Mouse (Mus musculus) neural tube, embryonic 11.5 days (tissue): ENCODE results near the gene Gm21905. TPM values are rescaled to one million over a fixed set of nuclear protein-coding genes. Genes with fewer than 3 reads are reported as not detected.

Source experiments
- ATAC-seq: fragments of 200-750 bp; cut with Nextera tagmentation; 2 replicates; pipeline ENCODE4 v1.8.0; 2017; ENCODE audit warnings: moderate number of reproducible peaks, mild to moderate bottlenecking, moderate TSS enrichment, moderate library complexity; ENCODE audit not compliant: insufficient read depth, low FRiP score, low TSS enrichment
- DNase-seq: peaks from one replicate; pipeline ENCODE4 v3.0.0-alpha.2; 2015; ENCODE audit warnings: low spot score
- H3K27ac ChIP-seq: fragments of 300-500 bp; sonication (generic); 2 replicates; pipeline ENCODE4 v1.5.1; 2014; ENCODE audit warnings: low read depth, mild to moderate bottlenecking, low read length
- H3K27me3 ChIP-seq: fragments of 300-500 bp; sonication (generic); 2 replicates; pipeline ENCODE4 v1.6.1; 2014; ENCODE audit warnings: mild to moderate bottlenecking, low read length, mixed read lengths; ENCODE audit not compliant: control insufficient read depth, insufficient read depth
- H3K36me3 ChIP-seq: fragments of 300-500 bp; sonication (generic); 2 replicates; pipeline ENCODE4 v1.6.1; 2014; ENCODE audit warnings: mild to moderate bottlenecking, low read length, moderate library complexity, mixed read lengths; ENCODE audit not compliant: control insufficient read depth, insufficient read depth
- H3K4me1 ChIP-seq: fragments of 300-500 bp; sonication (generic); 2 replicates; pipeline ENCODE4 v1.6.1; 2014; ENCODE audit warnings: low read length, mixed read lengths; ENCODE audit not compliant: control insufficient read depth, insufficient read depth
- H3K4me2 ChIP-seq: fragments of 300-500 bp; sonication (generic); 2 replicates; pipeline ENCODE4 v1.6.1; 2014; ENCODE audit warnings: low read depth, mild to moderate bottlenecking, moderate library complexity
- H3K4me3 ChIP-seq: fragments of 300-500 bp; sonication (generic); 2 replicates; pipeline ENCODE4 v1.5.1; 2014; ENCODE audit warnings: low read depth, low read length
- H3K9ac ChIP-seq: fragments of 300-500 bp; sonication (generic); 2 replicates; pipeline ENCODE4 v1.6.1; 2014; ENCODE audit warnings: mild to moderate bottlenecking, low read length
- H3K9me3 ChIP-seq: fragments of 300-500 bp; sonication (generic); 2 replicates; pipeline ENCODE4 v1.6.1; 2016; ENCODE audit warnings: low read length; ENCODE audit not compliant: control insufficient read depth
- WGBS: fragments of 180-500 bp; shearing (Covaris S2); extraction: QIAGEN DNeasy Blood & Tissue Kit; methylation state at CpG from one replicate; pipeline ENCODE4 v1.1.7; 2014; 5-methylcytosine and 5-hydroxymethylcytosine counted together
- polyA plus RNA-seq: library from polyadenylated mRNA; unstranded; fragments of >200 nt; fragmentation: Nextera tagmentation; extraction: Ambion mirVana; gene quantifications from 2 replicates; pipeline ENCODE4 v1.2.1, GENCODE M21; 2014

The Gm21905 gene
- polyA plus RNA-seq, 1 experiment from 2014 or later = not detected

GRCm38 (mm10) chr5:67883564-67884171 lies 62.6 kb downstream of the Gm21905 start:
- H3K27ac ChIP-seq = no peak overlapping the region
- no peak overlapping the region for H3K4me2 ChIP-seq
- 46% methylated on average over 1 of the region's 1 CpGs for WGBS
- no peak overlapping the region for H3K9ac ChIP-seq
- H3K36me3 ChIP-seq = no peaks in the 10 kb centered on the region
- no peaks in the 10 kb centered on the region for H3K9me3 ChIP-seq
- ATAC-seq = no peak
- H3K27me3 ChIP-seq = no peaks in the 10 kb centered on the region
- H3K4me1 ChIP-seq = no peaks in the 10 kb centered on the region; the same call in 1 of the 2 replicates
- DNase-seq = no peak
- H3K4me3 ChIP-seq = no peak overlapping the region

Other genes with a start within 250 kb of the Gm21905 start
- 26.9 and 27.5 TPM in 2 replicates for gene Atp8a1, start 99.0 kb downstream of the Gm21905 start, polyA plus RNA-seq
- not detected in 2 replicates for gene Gm5108, start 4.8 kb downstream of the Gm21905 start, polyA plus RNA-seq
- 0.50 TPM in 1 of 2 replicates, not detected in the other for gene Grxcr1, start 85.4 kb upstream of the Gm21905 start, polyA plus RNA-seq